Mouse (Mus musculus): ENCODE measurements around the gene Trmt61a.

GRCm38 (mm10) chr12:111669000-111669788, 8.7 kb upstream of the Trmt61a start:
- TF ChIP-seq CTCF (IDR thresholded peaks at IDR 0.05; ENCODE audit: borderline replicate concordance, insufficient read depth, low read length) (no peak), POLR2A (IDR thresholded peaks at IDR 0.05; ENCODE audit: low read depth, low read length) (no peak; the same call in none of the 2 replicates)

All from embryonic fibroblast, embryonic 13.5 days (primary cell).